Mouse (Mus musculus) small intestine, adult 2 months (tissue): ENCODE measurements around the gene Gdpgp1.

Experiments used
- CTCF ChIP-seq: fragments of 200-500 bp; IDR thresholded peaks from 2 replicates; pipeline ENCODE4 v1.5.1; 2012; ENCODE audit warnings: low read depth, mild to moderate bottlenecking, control low read depth, inconsistent platforms, low read length, moderate library complexity, mixed read lengths; ENCODE audit not compliant: insufficient replicate concordance, insufficient read length; ENCODE audit errors: extremely low read depth
- POLR2A ChIP-seq: fragments of 200-500 bp; IDR thresholded peaks from 2 replicates; pipeline ENCODE4 v1.6.1; 2012; ENCODE audit warnings: low read depth, mild to moderate bottlenecking, control low read depth, inconsistent platforms, low read length, moderate library complexity

GRCm38 (mm10) chr7:80213604-80214003 lies 19.1 kb upstream of the Gdpgp1 start:
- TF ChIP-seq POLR2A (no peak), CTCF (no peak)
